Mouse (Mus musculus): ENCODE measurements around the gene Rnf126.
"Not testable (repeated sequence)": the region's sequence is repeated elsewhere in the genome, so short reads cannot be mapped to it uniquely, and the experiment has no call there.

The Rnf126 gene

DNA sequence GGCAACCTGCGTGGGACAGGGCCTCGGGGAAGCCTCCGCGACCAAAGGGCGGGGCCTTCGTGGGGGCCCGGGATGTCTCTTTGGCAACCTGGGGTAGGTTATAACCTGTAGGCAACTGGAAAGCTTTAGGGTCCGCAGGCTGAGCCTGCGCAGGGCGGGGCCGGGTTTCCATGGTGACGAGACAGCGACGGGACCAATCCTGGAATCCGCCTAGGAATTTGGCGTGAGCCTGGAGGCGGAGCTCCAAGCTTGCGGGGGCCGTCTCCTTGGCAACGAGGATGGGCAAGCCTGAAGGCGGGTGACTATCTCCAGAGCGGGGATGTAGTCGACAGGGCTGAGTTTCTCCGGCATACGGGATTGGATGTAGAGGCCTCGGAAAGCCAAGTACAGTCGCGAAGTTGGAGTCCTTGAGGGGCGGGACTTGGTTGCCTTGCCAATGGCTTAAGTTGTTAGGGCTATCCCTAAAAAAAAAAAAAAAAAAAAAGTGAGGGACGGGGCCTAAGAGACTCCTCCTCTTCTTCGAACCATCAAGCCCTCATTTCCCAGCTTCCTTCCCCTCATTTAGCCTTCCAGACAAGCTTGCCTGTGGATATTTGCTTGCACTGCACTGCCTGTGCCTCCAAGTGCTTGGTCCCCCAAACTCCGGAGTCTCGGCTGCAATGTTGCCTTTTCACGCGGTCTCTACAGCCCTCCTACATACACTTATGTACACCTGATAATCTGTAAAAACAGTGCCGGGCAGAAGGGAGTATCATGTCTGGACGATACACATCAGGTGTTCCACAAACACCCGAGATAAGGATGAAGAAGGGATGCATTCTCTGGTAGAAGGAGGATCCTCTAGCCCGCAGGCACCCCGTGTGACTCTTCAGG lies 856 bp upstream of the Rnf126 start:
- peak; percentile 91 for DNase-seq (ENCODE audit: extremely low spot score, low spot score)

DNA sequence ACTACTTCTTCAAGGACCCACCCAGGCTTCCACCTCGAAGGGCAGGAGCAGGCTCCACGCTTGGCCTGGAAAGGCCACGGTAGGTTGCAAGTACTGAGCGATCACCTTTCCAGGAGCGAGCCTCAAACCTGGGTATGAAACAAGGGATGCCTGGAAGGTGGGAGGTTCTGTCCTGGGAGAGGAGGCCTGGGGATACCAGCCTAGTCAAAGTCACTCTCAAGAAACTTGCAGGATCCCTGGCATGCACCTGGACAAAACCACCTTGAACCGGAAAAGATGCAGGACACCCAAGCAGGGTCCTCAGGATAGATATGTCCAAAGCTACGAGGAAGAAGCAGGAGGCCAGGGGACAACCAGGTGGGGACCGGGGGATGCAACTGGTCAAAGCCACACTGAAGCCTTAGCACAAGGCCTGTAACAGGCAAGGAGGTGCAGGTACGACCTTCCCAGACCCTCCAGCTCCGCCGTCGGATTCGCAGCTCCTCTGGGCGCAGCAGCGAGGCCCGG lies 698 bp downstream of the Rnf126 start:
- DNase-seq (ENCODE audit: extremely low spot score, low spot score) = peak; percentile 48

GRCm38 (mm10) chr10:79765228-79765745 lies 1.5 kb downstream of the Rnf126 start:
- DNase-seq (ENCODE audit: extremely low spot score, low spot score) = no peak

DNA sequence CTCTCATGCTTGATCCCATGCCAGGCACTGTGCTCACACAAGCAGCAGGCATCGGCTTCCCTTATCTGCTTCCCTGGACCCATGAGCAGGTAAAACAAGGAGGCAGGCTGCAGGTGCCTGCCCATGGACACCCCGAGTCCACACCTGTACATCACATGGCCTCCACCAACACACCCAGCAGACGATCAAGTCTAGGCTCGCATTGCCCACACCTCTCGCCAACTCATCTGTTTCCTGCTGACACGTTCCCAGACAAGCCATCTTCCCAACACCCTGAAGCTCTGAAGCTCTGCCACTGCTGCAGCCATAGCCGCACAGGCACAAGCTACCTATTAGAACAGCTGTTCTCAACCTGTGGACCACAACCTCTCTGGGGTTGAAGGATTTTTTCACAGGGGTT lies 2.5 kb downstream of the Rnf126 start:
- no peak for DNase-seq (ENCODE audit: extremely low spot score, low spot score)

- DNase-seq (ENCODE audit: extremely low spot score, low spot score) = no peak
These were observed 3.9 kb downstream of the Rnf126 start for GRCm38 (mm10) chr10:79762875-79763274.

DNA sequence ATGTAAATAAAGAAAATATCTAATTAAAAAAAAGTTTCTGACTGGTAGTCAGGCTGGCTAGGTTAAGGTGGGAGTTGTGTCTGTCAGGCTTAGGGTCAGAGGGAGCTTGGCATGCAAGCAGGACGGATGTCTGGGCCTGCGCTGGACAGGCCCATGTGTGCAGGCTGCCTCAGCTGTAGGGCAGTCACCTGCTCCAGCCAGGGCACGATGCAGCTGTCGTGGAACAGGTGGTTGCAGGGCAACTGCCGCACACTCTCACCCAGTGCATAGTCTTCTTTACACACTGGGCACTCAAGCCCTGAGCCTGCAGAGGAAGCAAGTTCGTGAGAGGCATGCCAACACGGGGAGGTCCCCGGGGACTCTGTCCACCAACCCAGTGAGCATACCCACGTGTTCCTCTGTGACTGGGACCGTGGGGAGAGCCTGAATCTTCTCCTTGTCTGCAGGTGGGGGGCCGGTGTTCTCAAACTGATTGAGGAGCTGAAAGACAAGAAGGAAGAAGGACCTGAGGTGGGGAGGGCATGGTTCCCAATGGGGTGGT lies 6.1 kb downstream of the Rnf126 start:
- no peak for DNase-seq (ENCODE audit: extremely low spot score, low spot score)

GRCm38 (mm10) chr10:79759675-79760074 lies 7.1 kb downstream of the Rnf126 start:
- not testable (repeated sequence) for DNase-seq (ENCODE audit: extremely low spot score, low spot score)

GRCm38 (mm10) chr10:79756660-79757059 lies 10.1 kb downstream of the Rnf126 start:
- no peak for DNase-seq (ENCODE audit: extremely low spot score, low spot score)

- DNase-seq (ENCODE audit: extremely low spot score, low spot score) = no peak
These were observed 10.9 kb downstream of the Rnf126 start for GRCm38 (mm10) chr10:79755854-79756253.

GRCm38 (mm10) chr10:79754856-79755516 lies 11.8 kb downstream of the Rnf126 start, which contains the start of gene Fgf22:
Gene Fgf22 (plus strand): TSS chr10:79755076.
- DNase-seq (ENCODE audit: extremely low spot score, low spot score) = peak; percentile 71

- DNase-seq (ENCODE audit: extremely low spot score, low spot score) = no peak
These were observed 18.3 kb downstream of the Rnf126 start for GRCm38 (mm10) chr10:79748496-79748895.

GRCm38 (mm10) chr10:79746774-79747151 lies 20.0 kb downstream of the Rnf126 start:
- no peak for DNase-seq (ENCODE audit: extremely low spot score, low spot score)

GRCm38 (mm10) chr10:79745898-79746773 lies 20.6 kb downstream of the Rnf126 start, which contains the start of gene Polrmt:
Gene Polrmt (minus strand): TSS chr10:79746581.
- peak; percentile 94 for DNase-seq (ENCODE audit: extremely low spot score, low spot score)

DNA sequence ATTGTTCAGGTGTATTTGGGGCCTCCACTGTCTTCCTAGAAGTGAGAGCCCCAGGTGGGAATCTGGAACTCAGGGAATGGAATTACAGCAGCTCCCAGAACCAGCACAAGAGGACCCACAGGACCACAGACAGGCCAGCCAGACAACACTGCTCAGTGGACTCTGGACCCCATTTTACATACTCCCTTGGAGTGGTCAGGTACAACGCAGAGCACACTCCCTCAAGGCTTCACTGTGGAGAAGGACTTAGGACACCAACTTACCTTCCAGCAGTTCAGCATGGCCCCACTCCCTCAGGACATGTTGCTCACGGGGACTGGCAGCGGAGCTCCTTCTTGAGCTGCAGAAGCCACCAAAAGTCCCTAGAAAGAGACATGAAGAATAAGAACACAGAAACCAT lies 21.3 kb downstream of the Rnf126 start:
- DNase-seq (ENCODE audit: extremely low spot score, low spot score) = no peak

GRCm38 (mm10) chr10:79743650-79744365 lies 22.9 kb downstream of the Rnf126 start:
- DNase-seq (ENCODE audit: extremely low spot score, low spot score) = no peak

DNA sequence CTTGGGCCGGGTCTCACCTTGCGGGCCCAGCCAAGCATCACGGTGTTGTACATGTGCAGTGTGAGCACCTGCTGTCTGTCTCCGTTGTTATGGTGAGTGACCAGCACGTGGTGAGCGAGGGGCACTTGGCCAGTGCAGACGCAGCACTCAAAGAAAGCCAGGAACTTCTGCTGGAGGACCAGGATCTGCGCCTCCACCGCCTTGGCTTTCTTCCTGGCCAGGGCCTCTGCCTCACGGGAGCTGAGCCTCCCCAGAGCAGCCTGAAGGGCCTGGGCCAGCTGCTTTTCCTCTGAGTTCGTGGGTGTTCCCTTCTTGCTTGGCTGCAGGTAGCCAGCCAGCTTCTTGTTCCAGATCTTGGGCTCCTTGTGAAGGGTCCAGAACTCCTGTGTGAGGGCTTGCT lies 23.6 kb downstream of the Rnf126 start:
- no peak for DNase-seq (ENCODE audit: extremely low spot score, low spot score)

GRCm38 (mm10) chr10:79740863-79741262 lies 25.9 kb downstream of the Rnf126 start:
- no peak for DNase-seq (ENCODE audit: extremely low spot score, low spot score)

DNA sequence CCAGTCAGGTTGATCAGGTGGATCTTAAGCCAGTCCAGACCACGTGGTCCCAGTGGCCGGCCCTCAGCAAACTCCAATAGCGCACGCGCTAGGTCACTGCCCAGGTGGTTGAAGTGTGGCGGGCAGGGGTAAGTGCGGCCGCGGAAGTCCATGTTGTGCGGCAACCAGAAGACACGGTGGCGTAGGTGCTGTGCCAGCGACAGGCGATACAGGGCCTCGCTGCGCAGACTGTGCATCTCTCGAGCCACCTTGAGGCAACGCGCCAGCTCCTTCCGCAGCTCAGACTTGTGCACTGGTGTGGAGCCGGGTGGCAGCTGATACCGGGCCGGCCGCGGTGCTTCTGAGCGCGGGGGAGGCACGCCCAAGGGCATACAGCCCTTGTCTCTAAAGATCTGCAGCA lies 27.5 kb downstream of the Rnf126 start:
- no peak for DNase-seq (ENCODE audit: extremely low spot score, low spot score)

DNA sequence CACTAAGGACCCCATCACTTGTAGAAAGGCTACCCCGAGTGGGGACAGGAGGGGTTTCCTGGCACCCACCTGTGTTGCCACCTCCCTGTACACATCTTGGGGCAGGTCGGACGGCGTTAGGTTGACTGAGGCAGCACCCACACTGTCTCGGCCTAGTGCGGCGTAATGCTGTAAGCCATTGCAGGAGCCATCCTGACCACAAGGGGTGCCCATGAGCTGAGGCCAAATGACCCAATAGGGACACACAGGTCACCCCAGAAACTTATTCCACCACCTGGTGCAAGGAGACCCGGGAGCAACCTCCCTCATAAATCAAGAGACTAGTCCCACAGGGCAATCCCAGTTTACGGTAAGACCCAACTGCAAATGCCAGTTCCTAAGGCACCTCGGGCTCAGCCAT lies 28.5 kb downstream of the Rnf126 start:
- DNase-seq (ENCODE audit: extremely low spot score, low spot score) = no peak

- DNase-seq (ENCODE audit: extremely low spot score, low spot score) = no peak
These were observed 30.0 kb downstream of the Rnf126 start for GRCm38 (mm10) chr10:79736706-79737105.
